Mouse (Mus musculus): ENCODE data around the gene Stx4a.

DNA sequence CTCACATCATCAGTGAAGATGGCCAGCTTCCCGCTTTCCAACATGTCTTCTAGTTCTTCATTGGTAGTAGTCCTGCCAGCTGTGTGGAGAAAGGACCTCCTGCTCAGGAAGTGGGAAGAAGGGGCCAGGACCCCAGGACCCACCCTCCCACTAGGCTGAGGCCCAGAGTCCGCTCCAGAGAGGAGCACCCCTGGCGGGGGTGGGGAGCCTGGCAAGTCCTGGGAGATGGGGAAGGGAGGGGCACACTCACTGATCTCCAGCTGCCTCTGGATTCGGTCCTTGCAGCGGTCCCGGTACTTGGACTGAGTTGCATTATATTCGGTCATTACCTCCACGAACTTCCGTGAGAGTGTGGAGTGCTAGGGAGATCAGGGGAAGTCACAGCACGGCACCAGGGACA, 13.4 kb upstream of the Stx4a start:
- TF ChIP-seq CTCF (IDR thresholded peaks at IDR 0.05; ENCODE audit: borderline replicate concordance, insufficient read depth, low read length), result no peak
- TF ChIP-seq POLR2A (IDR thresholded peaks at IDR 0.05; ENCODE audit: low read depth, low read length), result no peak

Measured in embryonic fibroblast, embryonic 13.5 days (primary cell).